Mouse (Mus musculus): ENCODE data around the gene Lcn12.

Lcn12 gene

GRCm38 (mm10) chr2:25492988-25493387 is 723 bp downstream of the Lcn12 start:
- no peak for DNase-seq

GRCm38 (mm10) chr2:25488671-25489068 is 5.0 kb downstream of the Lcn12 start:
- DNase-seq = no peak

DNA sequence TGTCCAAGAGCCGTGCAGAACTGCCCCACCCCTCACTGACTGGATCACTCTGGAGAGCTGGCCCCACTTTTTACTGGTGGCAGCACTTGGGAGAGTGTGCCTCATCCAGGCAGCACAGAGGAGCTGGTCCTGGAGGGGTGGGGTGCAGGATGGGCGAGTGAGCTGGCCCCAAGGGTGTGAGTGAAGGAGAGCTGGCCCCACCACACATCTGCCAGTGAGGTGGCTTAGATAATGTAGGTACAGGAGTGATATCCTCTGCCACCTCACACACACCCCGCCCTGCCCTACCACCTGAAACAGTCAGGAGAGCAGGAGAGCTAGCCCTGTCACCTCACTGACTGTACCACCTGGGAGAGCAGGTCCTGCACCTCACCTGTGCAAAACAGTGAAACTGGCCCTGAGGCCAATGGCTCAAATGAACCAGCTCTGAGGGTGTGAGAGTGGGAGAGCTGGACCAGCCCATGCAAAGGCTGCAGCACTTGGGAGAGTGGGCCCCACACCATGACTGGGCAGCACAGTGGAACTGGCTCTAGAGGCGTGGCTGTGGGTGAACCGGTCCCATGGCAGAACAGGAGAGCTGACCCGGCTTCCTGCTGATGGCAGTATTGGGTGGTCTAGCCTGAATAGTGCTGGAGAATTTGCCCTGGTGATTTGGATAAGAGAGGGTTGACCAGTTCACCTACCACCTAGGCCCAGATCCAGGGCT is 5.6 kb downstream of the Lcn12 start:
- no peak for DNase-seq

DNA sequence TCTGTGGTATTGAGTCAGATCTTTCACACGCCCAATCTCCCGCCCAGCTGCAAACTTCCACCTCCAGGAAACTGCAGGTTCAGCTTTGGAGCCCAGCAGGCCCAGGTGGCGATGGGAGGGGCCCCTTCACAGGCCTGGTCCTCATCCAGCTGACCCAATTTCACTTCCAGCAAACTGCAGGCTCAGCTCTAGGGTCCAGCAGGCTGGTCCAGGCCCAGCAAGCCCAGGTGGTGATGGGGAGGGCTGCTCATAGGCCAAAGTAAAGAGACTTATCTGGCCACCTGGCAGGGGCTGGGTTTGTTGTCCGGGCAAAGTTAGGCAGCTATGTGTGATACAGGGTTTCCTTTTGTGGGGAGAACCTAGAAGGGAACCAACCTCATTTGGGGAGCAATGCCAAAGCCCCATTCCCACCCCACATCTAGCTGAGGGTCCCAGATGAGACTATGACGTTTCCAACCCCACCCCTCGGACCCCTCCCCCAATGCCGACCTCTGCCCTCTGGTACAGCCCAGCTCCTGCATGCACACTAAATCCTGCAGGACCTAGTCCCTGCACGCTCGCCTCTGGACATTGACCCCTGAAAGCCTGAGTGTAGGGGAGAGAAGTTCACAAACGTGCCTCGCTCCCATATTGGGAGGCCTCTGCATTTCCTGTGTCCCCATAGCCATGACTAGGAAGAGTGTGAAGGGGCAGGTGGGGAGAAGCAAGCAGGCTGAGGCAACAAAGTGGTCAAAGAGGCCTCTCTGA is 8.6 kb downstream of the Lcn12 start:
- no peak for DNase-seq

DNA sequence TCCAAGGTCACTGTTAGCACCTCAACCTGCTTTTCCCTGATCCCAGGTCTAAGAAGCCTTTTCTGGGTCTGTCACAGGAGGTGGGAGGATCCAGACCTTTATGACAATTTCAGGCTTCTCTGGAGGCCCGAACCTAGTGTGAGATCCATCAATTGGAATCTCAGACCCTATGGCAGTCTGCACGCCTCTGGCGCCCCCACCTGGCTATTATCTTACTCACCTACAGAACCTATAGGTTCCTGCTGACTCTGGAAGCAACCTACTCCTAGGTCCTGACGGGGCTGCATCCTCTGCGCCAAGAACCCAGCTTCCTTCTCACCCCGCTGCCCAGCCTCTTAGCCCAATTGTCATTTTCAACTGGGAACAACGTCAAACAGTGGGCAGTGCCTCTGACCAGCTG is 10.7 kb downstream of the Lcn12 start:
- no peak for DNase-seq

DNA sequence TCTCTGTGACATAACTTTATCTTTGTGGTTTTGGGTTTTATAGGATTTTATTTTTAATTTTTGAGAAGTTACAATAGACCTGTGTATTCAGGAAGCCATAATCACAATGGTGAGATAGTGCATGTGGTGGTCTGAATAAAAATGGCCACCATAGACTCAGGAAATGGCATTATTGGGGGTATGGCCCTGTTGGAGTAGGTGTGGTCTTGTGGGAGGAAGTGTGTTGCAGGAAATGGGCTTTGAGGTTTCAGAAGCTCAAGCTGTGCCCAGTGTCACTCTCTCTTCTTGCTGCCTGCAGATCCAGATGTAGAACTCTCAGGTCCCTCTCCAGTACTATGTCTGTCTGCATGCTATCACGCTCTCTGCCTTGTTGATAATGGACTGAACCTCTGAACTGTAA is 13.2 kb downstream of the Lcn12 start:
- no peak for DNase-seq

DNA sequence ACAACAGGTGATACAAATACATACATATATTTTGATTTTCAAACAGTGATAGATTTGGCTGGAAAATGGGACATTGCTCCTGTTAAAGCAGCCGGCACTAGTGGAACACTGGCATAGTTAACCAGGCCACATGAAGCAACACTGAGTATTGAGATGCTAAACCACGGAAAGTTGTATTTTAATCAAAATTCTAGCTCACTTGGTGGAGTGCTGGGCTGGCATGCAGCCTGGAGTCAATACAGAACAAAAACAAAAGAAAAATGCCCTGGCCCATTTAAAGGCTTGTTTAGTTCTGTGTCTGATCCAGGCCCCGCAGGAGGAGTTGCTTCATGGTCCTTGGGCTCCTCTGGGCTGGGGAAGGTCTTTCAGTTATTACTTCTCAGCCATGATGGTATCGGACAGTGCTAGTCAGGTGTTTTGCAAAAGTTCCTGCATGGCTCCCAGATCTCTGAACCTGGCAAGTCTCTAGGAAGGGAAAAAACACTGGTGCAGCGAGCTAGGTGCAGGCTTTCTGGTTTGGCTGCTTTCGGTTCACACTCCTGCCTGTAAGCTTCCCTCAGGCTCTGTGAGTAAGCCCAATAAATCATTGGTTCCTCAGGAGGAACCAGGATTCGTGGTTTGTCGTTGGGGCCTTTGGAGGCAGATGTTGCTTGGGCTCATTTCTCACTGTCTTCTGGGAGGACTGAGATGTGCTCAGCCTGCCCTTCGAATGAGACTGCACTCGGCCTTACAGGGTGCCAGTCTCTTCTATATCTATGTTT is 14.0 kb downstream of the Lcn12 start:
- no peak for DNase-seq

DNA sequence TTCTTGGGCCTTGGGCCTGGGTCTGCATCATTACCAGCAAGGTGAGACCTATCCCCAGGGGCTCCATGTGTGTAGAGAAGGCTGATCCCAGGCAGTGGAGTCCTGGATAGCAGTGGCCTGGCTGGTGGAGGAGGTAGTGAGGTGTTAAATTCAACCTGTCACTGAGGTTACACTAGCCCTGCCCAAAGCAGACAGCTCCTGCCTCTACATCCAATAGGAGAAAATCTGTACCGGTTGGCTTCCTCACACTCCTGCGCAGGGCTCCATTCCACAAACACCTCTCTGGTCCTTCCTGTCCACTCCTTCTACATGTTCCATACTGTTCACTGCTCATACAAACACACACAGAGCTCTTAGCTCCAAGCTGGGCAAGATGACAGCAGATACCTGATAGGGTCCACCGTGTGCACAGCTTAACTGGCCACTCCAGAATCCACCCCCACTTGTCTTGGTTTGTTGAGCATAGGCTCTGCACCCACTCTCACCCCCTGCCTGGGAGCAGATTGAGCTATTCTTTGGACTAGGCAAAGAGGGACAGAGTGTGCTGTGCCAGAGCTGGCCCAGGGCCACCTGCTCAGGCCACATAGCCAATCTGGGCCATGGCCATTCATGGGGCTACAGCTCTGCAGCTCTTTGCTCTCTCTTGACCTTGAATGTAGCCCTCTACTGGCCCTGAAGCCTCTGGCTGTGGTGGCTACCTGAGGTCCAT is 15.6 kb downstream of the Lcn12 start:
- no peak for DNase-seq

- no peak for DNase-seq
These were observed 16.2 kb downstream of the Lcn12 start for GRCm38 (mm10) chr2:25477541-25477940.

- no peak for DNase-seq
These were observed 21.2 kb downstream of the Lcn12 start for GRCm38 (mm10) chr2:25472550-25472949.

- no peak for DNase-seq
These were observed 23.7 kb downstream of the Lcn12 start, which contains the start of gene Ptgds for GRCm38 (mm10) chr2:25469969-25470368. Ptgds (minus strand) TSS chr2:25470046.

DNA sequence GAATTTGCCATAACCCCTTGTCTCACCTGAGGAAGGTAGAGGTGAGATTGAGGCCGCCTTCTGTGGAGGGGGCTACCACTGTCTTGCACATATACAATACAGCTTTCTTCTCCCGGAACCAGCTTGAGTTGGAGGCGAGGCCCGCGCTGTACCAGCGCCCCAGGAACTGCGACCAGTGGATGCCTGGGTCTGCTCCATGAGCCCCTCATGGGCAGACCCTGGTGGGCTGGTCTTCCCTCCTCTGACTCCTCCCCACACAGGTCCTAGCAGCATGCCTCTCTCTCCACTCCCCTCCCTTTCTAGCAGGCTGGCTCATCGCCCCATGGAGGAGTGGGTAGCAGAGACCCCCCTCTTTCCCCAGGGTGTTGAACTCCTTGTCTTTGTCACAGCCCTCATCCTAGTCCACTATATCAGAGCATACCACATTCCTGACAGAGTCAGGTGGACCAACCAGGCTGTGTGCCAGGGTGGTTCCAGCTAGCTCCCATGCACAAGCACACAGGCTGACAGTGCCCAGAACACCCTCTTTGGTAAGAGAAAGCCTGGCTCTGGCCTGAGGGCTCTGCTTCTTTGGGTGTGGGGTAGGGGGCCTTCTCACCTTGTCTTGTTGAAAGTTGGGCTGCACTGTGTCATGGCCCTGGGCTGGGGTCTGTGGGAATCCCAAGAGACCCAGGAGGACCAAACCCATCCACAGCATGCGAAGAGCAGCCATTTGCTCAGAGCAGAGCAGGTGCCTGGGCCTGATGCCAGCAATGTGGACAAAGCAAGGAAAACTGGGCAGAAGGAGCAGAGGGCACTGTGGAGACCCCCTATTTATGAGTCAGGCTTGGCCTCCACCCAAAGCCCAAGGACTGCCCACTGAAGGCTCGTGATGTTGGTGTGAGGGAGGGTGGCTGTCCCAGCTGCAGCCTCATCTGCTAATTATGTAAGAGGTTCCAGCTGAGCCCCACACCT is 24.5 kb downstream of the Lcn12 start:
- no peak for DNase-seq

DNA sequence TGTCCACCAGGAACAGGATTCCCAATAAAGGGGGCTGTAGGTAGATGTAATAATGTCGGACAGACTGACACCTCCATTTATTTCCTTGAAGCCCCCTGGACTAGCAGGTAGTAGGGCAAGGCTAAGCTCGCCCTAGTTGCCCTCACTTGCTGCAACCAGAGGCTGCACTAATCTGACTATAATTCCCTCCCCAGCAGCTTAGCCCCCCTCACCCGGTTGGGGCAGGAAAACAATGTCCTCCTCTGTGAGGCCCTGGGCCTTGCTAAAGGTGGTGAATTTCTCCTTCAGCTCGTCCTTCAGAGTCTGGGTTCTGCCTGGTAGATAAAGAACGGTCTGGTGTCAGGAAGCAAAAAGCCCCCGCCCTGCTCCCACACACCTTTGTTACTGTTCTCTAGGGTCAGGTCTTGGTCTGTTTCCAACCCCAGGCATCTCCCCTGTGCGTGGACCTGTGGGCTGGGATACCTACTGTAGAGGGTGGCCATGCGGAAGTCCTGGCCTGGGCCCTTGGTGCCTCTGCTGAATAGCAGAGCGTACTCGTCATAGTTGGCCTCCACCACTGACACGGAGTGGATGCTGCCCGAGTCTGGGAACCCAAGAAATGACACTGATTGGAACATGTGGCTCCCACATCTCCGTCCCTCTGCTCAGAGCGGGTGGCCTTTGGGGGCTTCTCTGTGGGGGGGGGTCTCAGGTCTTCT is 26.0 kb downstream of the Lcn12 start:
- DNase-seq = no peak

GRCm38 (mm10) chr2:25465816-25466635 is 27.7 kb downstream of the Lcn12 start:
- DNase-seq = peak; percentile 71 to 86

DNA sequence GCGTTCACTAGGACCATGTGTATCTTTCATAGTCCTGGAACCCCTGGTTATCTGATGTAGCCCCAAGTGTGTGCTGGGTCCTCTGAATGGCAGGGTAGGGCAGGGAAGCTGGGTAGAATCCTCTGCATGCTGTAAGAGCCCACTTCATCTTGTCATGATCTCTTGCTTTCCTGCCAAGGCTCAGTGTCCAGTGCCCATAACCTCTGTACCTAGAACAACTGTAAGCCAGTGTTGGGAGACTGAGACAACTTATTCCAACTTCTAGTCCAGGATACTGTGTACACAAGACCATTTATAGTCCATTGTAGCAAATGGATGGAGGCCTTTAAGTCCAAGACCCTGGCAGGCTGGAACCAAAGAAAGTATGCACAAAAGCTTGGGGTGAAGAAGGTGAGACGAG is 28.5 kb downstream of the Lcn12 start:
- DNase-seq = no peak

GRCm38 (mm10) chr2:25463630-25464029 is 30.1 kb downstream of the Lcn12 start:
- no peak for DNase-seq

GRCm38 (mm10) chr2:25461407-25461806 is 32.3 kb downstream of the Lcn12 start:
- no peak for DNase-seq

DNA sequence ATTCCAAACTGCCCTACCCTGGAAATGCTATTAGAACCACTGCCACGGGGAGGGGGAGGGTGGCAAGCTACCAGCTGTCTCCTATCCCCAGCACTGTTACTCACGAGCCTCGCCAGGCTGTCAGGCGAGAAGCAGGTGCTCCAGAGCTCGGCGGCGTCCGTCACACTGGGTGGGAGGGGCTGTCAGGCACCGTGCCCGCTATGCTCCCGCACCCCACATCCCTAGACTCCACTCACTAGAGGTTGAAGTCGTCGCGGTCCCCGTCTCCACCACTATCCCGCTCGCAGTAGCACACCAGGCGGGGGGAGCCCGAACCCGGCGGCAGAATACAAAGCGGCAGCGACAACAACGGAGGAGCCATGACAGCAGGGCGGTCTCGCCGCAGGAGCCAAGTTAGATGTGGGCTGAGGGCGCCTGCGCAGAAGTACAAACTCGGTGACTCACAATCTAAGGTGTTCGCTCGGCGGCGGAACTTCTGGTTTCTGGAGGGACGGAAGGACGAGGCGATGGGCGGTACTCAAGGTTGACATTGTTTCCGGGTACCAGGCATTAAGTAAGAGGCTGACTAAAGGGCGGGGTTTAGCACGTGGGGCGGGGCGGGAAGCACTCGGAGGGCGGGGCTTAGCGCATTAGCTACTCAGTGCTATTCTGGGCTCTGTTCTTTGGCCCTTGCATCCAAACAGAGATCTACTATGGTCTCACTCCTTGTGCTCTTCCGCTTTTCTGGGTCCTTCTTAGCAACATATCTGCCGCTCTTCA is 33.0 kb downstream of the Lcn12 start, which contains the start of gene Paxx:
Gene Paxx (minus strand): TSS at position 544 of the 759 bp plus-strand sequence.
- peak; percentile 93 to 97 for DNase-seq

- no peak for DNase-seq
These were observed 33.6 kb downstream of the Lcn12 start for GRCm38 (mm10) chr2:25460135-25460534.
